Mouse (Mus musculus) kidney, postnatal 36 days (tissue): ENCODE results near the gene Ccdc69.

Experiments used
- DNase-seq, 2 experiments: peaks; one replicate each; pipeline ENCODE4 v3.0.0; 2021 to 2022; ENCODE audit warnings: mixed read lengths in 2 of 2

Gene Ccdc69

GRCm38 (mm10) chr11:55005684-55006083 lies 72.2 kb downstream of the Ccdc69 start:
- no peak for DNase-seq

DNA sequence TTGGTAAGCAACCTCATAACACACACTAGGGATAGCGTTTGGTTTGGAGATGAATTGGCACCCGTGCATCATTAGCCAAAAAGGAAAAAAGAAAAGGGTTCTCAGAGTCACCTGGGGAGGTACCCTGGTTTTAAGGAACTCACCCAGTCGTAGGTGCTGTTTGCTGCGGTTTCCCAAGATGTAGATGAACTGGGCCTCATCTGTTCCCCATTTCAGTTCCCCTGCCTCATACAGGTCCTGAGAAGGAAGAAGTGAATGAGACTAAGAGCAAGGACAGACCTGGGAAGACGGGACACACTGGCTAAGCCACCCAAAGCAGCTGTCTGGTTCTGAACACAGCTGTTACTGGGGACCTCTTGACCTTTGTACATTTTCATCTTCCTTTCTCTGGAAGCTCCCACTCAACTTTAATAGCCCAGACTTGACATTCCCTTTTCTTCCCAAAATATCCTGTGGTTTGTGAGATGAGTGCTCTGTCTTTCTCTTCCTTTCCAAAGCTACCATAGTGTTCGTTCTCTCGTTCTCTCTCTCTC lies 72.9 kb downstream of the Ccdc69 start:
- peak in 1 of 2 experiments; percentile 38 for DNase-seq
